Mouse (Mus musculus) gastrocnemius, postnatal 10 days (tissue): ENCODE results near the gene Hist1h2bn. TPM values are rescaled to one million over a fixed set of nuclear protein-coding genes. Genes with fewer than 3 reads are reported as not detected.
"Not testable (repeated sequence)": the region's sequence is repeated elsewhere in the genome, so short reads cannot be mapped to it uniquely, and the experiment has no call there.

Source experiments
- DNase-seq: peaks from one replicate; pipeline ENCODE4 v3.0.0; 2021; ENCODE audit warnings: mixed read lengths
- total RNA-seq, 2 experiments: library from RNA; stranded (reverse); gene quantifications; 2 replicates each; pipeline ENCODE4 v1.2.3; 2021

The Hist1h2bn gene
- total RNA-seq, 2 experiments from 2014 or later: 94.7 to 110 TPM

DNA sequence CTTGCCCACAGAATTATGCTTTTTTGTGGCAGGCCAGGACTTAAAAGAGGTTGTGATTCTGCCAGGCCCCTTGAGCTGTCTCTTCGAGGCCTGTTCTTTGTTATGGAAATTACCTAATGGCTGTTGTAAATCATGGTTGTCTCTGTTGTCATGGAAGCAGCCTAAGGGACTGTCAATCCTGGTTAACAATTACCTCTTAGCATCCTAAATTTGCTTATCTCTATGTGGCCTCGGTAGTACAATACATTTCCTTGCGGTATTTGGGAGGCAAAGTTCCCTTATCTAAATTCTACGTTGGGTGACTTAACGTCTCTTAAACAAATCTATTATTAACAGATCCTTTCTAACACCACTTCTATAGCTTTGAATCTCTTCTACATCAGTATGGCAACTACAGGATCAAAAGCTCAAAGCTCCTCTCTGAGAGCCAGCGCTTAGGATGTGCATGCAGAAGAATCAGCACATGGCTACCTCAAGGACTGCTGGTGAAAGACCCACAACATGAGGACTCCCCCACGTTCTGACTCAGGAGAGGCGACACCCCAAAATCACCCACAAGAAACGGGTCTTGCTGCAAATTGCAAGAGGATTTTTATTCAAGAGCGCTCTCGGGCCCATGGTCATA lies 25.9 kb upstream of the Hist1h2bn start:
- no peak for DNase-seq

- no peak for DNase-seq
These were observed 24.4 kb upstream of the Hist1h2bn start for GRCm38 (mm10) chr13:21729544-21729943.

- DNase-seq: no peak
These were observed 20.5 kb upstream of the Hist1h2bn start for GRCm38 (mm10) chr13:21733466-21733865.

DNA sequence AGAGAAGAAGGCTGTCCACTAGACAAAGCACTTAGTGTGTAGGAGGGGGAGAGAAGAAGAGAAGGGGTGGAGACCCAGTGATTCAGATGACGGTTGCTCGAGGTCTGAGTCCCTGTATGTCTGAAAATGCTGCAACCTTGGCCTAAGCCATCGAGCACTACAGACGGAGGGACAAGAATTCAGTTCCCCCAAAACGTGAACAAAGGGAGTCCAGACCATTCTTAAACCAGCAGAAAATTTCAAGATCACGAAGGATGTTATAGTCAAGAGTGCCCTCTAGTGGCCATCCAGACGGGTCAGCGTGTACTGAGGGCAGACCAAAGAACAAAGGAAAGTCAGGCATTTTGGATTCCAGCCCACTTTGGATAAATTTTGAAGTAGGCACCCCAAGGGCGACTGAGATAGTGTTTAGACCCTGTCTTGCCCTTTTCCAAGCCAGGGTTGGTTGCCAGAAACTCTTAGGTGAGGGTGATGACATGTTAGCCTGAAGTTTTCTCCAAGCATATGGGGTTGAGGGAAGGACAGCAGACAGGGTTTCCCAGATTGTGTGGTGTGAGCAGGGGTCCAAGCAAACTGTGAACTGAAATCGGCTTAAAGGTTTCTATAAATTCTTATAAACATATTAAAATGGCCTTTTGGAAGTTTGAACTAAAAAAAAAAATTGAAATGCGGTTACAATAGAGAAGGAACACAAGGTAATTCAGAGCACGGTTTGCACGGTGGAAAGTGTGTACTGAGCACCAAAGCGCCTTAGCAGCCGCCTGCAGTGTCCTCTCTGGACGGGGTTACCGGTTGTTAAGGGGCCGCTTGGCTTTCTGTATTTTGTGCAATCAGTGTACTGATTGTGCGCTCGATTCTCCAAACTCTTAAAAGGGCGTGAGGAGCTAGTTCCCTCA lies 19.7 kb upstream of the Hist1h2bn start:
- DNase-seq: peak; percentile 54

- DNase-seq: peak; percentile 60
These were observed 18.8 kb upstream of the Hist1h2bn start, which contains the start of gene Hist1h4j for GRCm38 (mm10) chr13:21734906-21735767. Gene Hist1h4j, plus strand, starts transcription at chr13:21735064.

DNA sequence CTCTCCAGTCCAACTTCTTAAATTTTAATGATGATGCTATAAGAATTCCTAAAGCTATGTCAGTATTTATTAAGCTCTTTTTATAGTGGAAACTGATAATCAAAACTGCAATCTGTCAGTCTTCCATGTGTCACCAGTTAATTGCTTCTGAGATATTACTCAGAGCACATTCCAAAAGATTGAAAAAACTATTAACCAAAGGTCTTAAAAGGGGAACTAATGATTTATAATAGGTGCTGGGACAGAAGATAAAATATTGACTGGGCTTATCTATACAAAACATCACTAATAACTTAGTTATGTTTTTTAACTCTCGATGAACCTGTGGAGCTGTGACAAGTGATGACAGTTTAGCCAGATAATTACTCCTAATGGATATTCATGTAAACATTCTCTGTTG lies 8.9 kb upstream of the Hist1h2bn start:
- no peak for DNase-seq

DNA sequence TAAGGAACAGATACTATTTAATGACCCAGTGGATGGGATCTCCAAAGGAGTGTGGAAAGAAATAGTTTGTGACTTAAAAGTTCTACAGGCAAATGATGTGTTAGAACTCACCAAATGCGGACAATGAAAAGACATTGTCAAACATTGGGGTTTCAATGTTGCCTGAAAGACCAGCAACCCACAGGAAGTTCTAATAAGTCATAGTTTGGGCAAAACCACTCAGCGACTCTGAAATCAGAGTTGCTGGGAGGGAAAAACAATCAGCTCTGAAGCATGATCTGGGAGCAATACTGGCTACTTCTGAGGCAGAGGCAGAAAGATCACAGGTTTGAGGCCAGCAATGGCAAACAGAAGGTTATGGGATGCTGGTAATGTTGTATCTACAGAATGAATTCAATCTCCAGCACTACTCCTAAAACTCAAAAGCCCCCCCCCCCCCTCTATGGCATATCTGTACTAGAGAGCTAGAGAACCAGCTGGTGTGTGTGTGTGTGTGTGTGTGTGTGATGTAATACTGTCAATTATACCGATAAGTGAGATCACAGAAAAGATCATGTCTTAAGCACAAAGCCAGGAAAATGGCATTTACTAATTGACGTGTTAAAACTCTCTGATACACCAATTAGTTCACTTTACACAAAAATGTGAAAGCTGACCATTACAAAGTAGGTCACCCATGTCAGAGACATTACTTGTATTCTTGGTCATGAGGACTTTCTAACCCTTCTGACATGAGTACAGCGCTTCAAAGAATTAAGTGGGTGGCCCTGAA lies 4.3 kb upstream of the Hist1h2bn start:
- DNase-seq: no peak

DNA sequence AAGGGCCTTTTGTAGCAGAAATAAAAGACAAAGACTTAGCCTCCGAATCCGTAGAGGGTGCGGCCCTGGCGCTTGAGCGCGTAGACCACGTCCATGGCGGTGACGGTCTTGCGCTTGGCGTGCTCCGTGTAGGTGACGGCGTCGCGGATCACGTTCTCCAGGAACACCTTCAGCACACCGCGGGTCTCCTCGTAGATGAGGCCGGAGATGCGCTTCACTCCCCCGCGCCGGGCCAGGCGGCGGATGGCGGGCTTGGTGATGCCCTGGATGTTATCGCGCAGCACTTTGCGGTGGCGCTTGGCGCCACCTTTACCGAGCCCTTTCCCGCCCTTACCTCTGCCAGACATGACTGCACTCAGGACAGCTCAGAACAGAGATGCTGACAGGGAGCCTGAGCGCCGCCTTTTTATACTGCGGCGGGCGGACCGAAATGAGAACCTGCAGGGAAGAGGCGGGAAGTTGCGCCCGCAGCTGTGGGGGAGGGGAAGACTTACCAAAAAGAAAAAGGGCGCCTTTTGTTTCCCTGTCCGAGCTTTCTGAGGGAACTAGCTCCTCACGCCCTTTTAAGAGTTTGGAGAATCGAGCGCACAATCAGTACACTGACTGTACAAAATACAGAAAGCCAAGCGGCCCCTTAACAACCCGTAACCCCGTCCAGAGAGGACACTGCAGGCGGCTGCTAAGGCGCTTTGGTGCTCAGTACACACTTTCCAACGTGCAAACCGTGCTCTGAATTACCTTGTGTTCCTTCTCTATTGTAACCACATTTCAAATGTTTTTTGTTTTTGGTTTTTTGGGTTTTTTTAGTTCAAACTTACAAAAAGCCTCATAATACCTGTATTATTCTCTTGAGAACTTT lies 3.5 kb upstream of the Hist1h2bn start, which contains the start of gene Hist1h4k:
TSS of gene Hist1h4k (minus strand) at position 347 of the 859 bp plus-strand sequence.
- DNase-seq: peak; percentile 79

DNA sequence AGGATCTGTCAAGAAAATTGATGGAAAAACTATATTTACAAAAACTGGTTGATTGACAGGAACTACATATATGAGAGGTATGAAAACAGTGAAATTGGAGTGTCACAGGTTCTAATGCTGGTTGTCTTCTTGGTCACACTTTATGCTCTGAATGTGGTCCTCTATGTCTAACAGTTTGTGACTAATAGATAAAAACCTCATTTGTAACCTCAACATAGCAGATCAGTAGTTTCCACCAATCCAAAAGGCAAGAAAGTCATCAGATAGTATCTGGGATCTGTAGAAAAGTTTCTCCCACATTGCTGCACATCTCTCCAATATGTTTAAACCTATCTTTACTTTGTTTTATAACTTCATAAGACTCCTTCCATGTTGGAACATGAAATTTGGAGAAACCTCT lies 2.5 kb upstream of the Hist1h2bn start:
- DNase-seq: no peak

GRCm38 (mm10) chr13:21751827-21752226 lies 2.1 kb upstream of the Hist1h2bn start:
- DNase-seq: no peak

DNA sequence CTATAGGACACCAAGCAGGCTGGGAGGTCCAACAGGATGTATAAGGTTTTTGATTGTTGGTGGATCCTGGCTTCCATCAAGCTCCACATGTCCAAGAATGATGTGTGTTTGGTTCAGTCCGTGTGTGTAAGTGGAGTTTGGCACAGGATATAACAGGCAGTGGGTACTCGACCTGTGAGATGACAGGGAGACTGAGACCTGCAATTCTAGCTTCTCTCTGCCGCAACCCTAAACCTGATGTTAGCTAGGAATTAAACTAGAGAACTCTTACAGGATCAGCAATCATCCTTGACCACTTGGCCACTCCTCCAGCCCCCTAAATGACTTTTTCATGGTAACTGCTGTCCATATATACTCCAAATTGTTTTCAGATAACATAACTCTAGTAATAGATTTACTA lies 1.6 kb upstream of the Hist1h2bn start:
- DNase-seq: no peak

DNA sequence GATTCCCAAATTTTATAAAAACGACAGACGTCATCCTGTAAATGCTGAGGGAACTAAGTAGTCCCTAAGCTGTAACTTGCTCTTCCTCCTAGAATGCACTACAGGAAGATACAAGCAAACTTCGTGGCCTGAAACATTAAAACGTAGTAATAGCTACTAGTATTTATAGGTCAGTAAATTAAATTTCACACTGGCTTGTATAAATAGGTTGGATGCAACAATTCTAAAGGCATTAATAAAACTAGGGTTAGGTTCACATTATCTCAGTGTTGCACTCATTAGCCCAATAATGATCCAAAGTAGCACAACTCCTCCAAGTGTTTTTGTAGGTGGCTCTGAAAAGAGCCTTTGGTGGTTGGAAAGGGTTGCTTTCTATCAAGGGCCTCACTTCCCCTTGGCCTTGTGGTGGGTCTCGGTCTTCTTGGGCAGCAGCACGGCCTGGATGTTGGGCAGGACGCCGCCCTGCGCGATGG lies 836 bp upstream of the Hist1h2bn start:
- no peak for DNase-seq

DNA sequence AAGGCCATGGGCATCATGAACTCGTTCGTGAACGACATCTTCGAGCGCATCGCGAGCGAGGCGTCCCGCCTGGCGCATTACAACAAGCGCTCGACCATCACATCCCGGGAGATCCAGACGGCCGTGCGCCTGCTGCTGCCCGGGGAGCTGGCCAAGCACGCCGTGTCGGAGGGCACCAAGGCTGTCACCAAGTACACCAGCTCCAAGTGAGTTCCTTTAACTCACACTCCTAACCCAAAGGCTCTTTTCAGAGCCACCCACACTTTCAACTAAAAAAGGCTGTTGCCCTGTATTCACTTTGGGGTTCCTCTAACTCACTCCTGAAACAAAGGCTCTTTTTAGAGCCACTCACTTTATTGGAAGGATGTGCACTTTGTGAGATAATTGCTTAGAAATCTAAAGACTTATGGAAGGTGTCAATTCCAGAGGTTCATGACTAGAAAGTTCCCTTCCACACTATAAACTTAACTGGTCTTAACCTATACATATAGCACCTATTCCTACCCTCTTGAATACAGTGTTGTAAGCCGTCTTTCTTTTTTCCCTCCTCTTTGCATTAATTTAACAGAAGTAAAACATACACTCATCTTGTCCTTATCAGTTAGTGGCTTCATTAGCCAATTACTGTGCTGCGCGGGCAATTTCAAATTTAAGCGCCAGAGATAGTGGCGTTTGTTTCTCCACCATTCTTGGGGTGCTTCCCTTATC lies 525 bp downstream of the Hist1h2bn start:
- DNase-seq: not testable (repeated sequence)

- no peak for DNase-seq
These were observed 1.8 kb downstream of the Hist1h2bn start for GRCm38 (mm10) chr13:21755707-21756106.

- peak; percentile 55 for DNase-seq
These were observed 25.2 kb downstream of the Hist1h2bn start for GRCm38 (mm10) chr13:21778814-21779766.

DNA sequence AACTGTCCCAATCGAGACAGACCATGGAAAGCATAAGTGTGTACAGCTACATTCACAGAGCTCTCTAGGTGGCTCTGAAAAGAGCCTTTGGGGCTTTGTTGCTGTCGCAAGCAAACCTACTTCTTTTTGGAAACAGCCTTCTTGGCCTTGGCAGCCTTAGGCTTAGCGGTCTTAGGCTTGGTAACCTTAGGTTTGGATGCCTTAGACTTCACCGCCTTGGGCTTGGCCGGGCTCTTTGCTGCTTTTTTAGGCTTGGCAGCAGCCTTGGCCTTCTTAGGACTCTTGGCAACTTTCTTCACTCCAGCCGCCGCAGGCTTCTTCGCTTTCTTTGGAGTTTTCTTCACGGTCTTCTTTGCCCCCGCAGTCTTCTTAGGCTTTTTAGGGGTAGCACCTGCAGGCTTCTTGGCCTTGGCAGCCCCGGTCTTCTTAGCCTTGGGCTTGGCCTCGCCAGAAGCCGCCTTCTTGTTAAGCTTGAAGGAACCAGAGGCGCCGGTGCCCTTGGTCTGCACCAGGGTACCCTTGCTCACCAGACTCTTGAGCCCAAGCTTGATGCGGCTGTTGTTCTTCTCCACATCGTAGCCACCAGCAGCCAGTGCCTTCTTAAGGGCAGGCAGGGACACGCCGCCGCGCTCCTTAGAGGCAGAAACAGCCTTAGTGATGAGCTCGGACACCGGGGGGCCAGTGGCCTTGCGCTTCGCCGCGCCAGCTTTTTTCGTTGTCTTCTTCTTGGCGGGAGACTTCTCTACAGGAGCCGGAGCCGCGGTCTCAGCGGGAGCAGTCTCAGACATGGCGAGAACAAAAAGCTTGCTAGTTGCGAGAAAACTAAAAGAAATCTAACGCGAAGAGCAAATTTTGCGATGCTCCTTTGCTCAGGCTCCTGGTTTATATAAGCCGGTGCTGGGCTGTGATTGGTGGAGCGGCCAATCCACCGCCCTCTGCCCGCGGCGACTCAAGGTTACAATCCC lies 26.1 kb downstream of the Hist1h2bn start, which contains the start of gene Hist1h1b:
TSS of gene Hist1h1b (minus strand) at position 859 of the 965 bp plus-strand sequence.
- DNase-seq: peak; percentile 50

DNA sequence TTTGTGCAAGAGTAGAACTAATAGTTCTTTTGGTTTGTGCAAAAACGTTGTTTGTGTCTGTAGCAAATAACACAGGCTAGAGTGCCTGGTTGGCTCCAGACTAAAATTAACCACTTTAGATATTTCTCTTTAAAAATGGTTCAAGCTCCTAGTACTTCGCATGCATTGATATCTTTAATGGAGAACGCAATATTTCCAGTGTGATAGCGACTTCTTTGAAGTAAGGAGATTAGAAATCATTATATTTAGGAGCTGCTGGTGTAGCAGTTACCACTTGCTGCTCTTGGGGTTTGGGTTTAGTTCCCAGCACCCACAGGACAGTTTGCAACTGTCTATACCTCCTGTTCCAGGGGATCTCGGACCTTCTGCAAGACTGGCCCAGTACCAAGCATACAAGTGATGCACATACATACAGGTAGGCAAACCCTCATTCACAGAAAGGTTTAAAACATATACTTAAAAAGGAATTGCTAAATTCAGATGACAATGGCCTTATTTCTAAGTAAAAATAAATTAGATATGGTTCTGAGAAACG lies 27.2 kb downstream of the Hist1h2bn start:
- DNase-seq: no peak
